Mouse (Mus musculus): ENCODE measurements around the gene Fcho2.

Gene Fcho2

GRCm38 (mm10) chr13:98679230-98679629 is 136.0 kb downstream of the Fcho2 start:
- no peak for DNase-seq (ENCODE audit: low spot score)

- no peak for DNase-seq (ENCODE audit: low spot score)
These were observed 141.3 kb downstream of the Fcho2 start for GRCm38 (mm10) chr13:98673922-98674321.

All from layer of hippocampus, adult 11-12 months (tissue).